Mouse (Mus musculus) effector memory CD4-positive, alpha-beta T cell, adult 7 months (primary cell): ENCODE data around the gene Olfr615. TPM values are rescaled to one million over a fixed set of nuclear protein-coding genes. Genes with fewer than 3 reads are reported as not detected.

Source experiments
- polyA plus RNA-seq: library from polyadenylated mRNA; unstranded; fragments of 100-300 nt; shearing (Covaris generic); gene quantifications from one replicate; pipeline ENCODE4 v1.2.1, GENCODE M21; 2017

Olfr615 gene
- 0.23 TPM for polyA plus RNA-seq

GRCm38 (mm10) chr7:103555779-103556178, at the start of gene Olfr615:
TSS of gene Olfr615 (plus strand) at chr7:103556079.

GRCm38 (mm10) chr7:103512022-103512421, 43.9 kb upstream of the Olfr615 start, which contains the start of gene Olfr610:
TSS of gene Olfr610 (minus strand) at chr7:103512122.

GRCm38 (mm10) chr7:103520746-103521145, 35.1 kb upstream of the Olfr615 start, which contains the start of gene Olfr611:
TSS of gene Olfr611 (minus strand) at chr7:103520846.

GRCm38 (mm10) chr7:103542617-103543016, 13.3 kb upstream of the Olfr615 start, which contains the start of gene Olfr612:
TSS of gene Olfr612 (minus strand) at chr7:103542717.

GRCm38 (mm10) chr7:103547774-103548173, 8.1 kb upstream of the Olfr615 start, which contains the start of gene Olfr613:
TSS of gene Olfr613 (plus strand) at chr7:103548074.

GRCm38 (mm10) chr7:103569043-103569442, 13.2 kb downstream of the Olfr615 start, which contains the start of gene Olfr616:
TSS of gene Olfr616 (minus strand) at chr7:103569143.

GRCm38 (mm10) chr7:103572761-103573160, 16.9 kb downstream of the Olfr615 start, which contains the start of gene Olfr617:
TSS of gene Olfr617 (plus strand) at chr7:103573061.

GRCm38 (mm10) chr7:103589803-103590202, 33.9 kb downstream of the Olfr615 start, which contains the start of gene Olfr618:
TSS of gene Olfr618 (plus strand) at chr7:103590103.

GRCm38 (mm10) chr7:103600275-103600674, 44.4 kb downstream of the Olfr615 start, which contains the start of gene Olfr619:
TSS of gene Olfr619 (plus strand) at chr7:103600575.

GRCm38 (mm10) chr7:103612434-103612833, 56.6 kb downstream of the Olfr615 start, which contains the start of gene Olfr620:
TSS of gene Olfr620 (minus strand) at chr7:103612534.

Other genes with a start within 250 kb of the Olfr615 start
- gene Olfr597, start 239.8 kb upstream of the Olfr615 start, polyA plus RNA-seq, result not detected
- gene Olfr598, start 232.5 kb upstream of the Olfr615 start, polyA plus RNA-seq, result not detected
- not detected for gene Olfr599, start 220.2 kb upstream of the Olfr615 start, polyA plus RNA-seq
- gene Olfr600, start 206.4 kb upstream of the Olfr615 start, polyA plus RNA-seq, result not detected
- not detected for gene Olfr601, start 193.4 kb upstream of the Olfr615 start, polyA plus RNA-seq
- not detected for gene Olfr603, start 169.9 kb upstream of the Olfr615 start, polyA plus RNA-seq
- gene Usp17lc, start 141.0 kb upstream of the Olfr615 start, polyA plus RNA-seq, result not detected
- not detected for gene Olfr605, start 110.6 kb upstream of the Olfr615 start, polyA plus RNA-seq
- gene Olfr606, start 107.0 kb upstream of the Olfr615 start, polyA plus RNA-seq, result not detected
- not detected for gene Olfr607, start 91.9 kb upstream of the Olfr615 start, polyA plus RNA-seq
- gene Olfr608, start 86.2 kb upstream of the Olfr615 start, polyA plus RNA-seq, result not detected
- not detected for gene Olfr609, start 58.0 kb upstream of the Olfr615 start, polyA plus RNA-seq
- not detected for gene Olfr610, start 44.0 kb upstream of the Olfr615 start, polyA plus RNA-seq
- not detected for gene Olfr611, start 35.2 kb upstream of the Olfr615 start, polyA plus RNA-seq
- not detected for gene Olfr612, start 13.4 kb upstream of the Olfr615 start, polyA plus RNA-seq
- gene Olfr613, start 8.0 kb upstream of the Olfr615 start, polyA plus RNA-seq, result not detected
- gene Olfr616, start 13.1 kb downstream of the Olfr615 start, polyA plus RNA-seq, result not detected
- gene Olfr617, start 17.0 kb downstream of the Olfr615 start, polyA plus RNA-seq, result not detected
- gene Olfr618, start 34.0 kb downstream of the Olfr615 start, polyA plus RNA-seq, result not detected
- gene Olfr619, start 44.5 kb downstream of the Olfr615 start, polyA plus RNA-seq, result not detected
- 0.45 TPM for gene Olfr620, start 56.5 kb downstream of the Olfr615 start, polyA plus RNA-seq
- gene Olfr622, start 86.6 kb downstream of the Olfr615 start, polyA plus RNA-seq, result not detected
- gene Olfr623, start 107.6 kb downstream of the Olfr615 start, polyA plus RNA-seq, result not detected
- not detected for gene Olfr624, start 115.1 kb downstream of the Olfr615 start, polyA plus RNA-seq
- not detected for gene Olfr625-ps1, start 126.6 kb downstream of the Olfr615 start, polyA plus RNA-seq
- 0.07 TPM for gene Olfr243, start 158.6 kb downstream of the Olfr615 start, polyA plus RNA-seq
- not detected for gene Olfr628, start 174.3 kb downstream of the Olfr615 start, polyA plus RNA-seq
- not detected for gene Olfr629, start 188.9 kb downstream of the Olfr615 start, polyA plus RNA-seq
- gene Olfr630, start 201.3 kb downstream of the Olfr615 start, polyA plus RNA-seq, result not detected
- gene Olfr69, start 215.5 kb downstream of the Olfr615 start, polyA plus RNA-seq, result not detected
- not detected for gene Olfr68, start 223.6 kb downstream of the Olfr615 start, polyA plus RNA-seq
- gene Olfr67, start 235.7 kb downstream of the Olfr615 start, polyA plus RNA-seq, result not detected